Mouse (Mus musculus): ENCODE measurements at regions not wholly inside any gene's neighbourhood (a gene's known extent, or its start where the extent isn't known, plus 50 kb on each side); places are given as distances from the start of the nearest gene placed in this dataset.

- ATAC-seq (replicated peaks in 1 of 2; ENCODE audit: insufficient read depth in 1 of 2, low FRiP score in 2 of 2, low TSS enrichment in 1 of 2, low read depth in 1 of 2, poor library complexity in 2 of 2, severe bottlenecking in 2 of 2): no peak
Measured at GRCm38 (mm10) chr9:96419151-96419550, 54.9 kb upstream of the Atp1b3 start.

GRCm38 (mm10) chr9:96415873-96416570 is 51.8 kb upstream of the Atp1b3 start:
- ATAC-seq (replicated peaks in 1 of 2; ENCODE audit: insufficient read depth in 1 of 2, low FRiP score in 2 of 2, low TSS enrichment in 1 of 2, low read depth in 1 of 2, poor library complexity in 2 of 2, severe bottlenecking in 2 of 2): peak; percentile 58 to 65

Measured in hematopoietic stem cell, adult 5-6 weeks (primary cell).